Mouse (Mus musculus) lung, adult 2 months (tissue): ENCODE results near the gene Cpm.

Experiments used
- CTCF ChIP-seq: fragments of 200-500 bp; IDR thresholded peaks from 2 replicates; pipeline ENCODE4 v1.5.1; 2011; ENCODE audit warnings: mild to moderate bottlenecking, low read length, control low read depth; ENCODE audit not compliant: insufficient read depth
- POLR2A ChIP-seq: fragments of 200-500 bp; IDR thresholded peaks from 2 replicates; pipeline ENCODE4 v1.6.1; 2011; ENCODE audit warnings: low read depth, mild to moderate bottlenecking, control low read depth, low read length, borderline replicate concordance; ENCODE audit errors: extremely low read depth

- TF ChIP-seq CTCF (no peak), POLR2A (no peak)
These were observed 65.7 kb downstream of the Cpm start for GRCm38 (mm10) chr10:117695027-117695426.
